Mouse (Mus musculus) liver, adult (tissue): Measurements from ENCODE around the gene Pomt1.

Experiments
- GATA4 ChIP-seq: IDR thresholded peaks from 2 replicates; pipeline ENCODE4 v1.6.1; 2014; ENCODE audit warnings: mild to moderate bottlenecking, low read length; ENCODE audit not compliant: insufficient replicate concordance

Gene Pomt1

GRCm38 (mm10) chr2:32248377-32249361, 12.3 kb downstream of the Pomt1 start:
- TF ChIP-seq GATA4, result no peak

GRCm38 (mm10) chr2:32251791-32252527, 15.6 kb downstream of the Pomt1 start:
- no peak for TF ChIP-seq GATA4

DNA sequence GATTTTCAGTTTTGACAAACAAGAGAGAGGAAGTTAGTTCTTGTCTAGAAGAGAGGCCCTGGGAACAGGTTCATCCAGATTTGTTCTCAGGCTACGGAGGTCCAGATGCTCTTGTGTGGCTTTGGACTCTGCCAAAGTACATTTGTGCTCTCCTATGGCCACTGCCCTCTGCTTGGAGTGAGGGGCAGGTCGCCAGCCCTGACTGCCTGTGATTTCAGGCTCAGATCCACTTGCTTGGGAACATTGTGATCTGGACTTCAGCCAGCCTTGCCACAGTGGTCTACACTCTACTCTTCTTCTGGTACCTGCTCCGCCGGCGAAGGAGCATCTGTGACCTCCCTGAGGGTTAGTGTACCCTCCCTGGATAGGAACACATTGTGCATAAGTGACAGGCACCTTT, 16.3 kb downstream of the Pomt1 start:
- no peak for TF ChIP-seq GATA4

DNA sequence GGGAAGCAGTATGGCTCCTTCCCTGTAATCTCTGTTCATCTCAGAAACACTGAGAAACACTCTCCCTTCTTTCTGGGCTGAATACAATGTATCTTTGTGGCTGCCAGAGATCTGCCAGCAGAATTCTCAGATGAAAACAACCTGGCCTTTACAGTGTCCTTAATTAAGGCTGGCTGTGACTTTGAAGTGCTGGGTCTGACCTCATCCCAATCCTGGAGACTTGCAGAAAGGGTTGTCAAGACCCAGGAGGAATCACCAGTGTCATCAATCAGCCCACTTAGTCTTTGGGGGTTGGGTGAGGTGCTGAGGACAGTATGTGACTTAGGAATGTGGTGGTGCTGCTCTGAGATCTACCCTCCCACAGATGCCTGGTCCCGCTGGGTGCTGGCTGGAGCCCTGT, 17.0 kb downstream of the Pomt1 start:
- TF ChIP-seq GATA4, result no peak

DNA sequence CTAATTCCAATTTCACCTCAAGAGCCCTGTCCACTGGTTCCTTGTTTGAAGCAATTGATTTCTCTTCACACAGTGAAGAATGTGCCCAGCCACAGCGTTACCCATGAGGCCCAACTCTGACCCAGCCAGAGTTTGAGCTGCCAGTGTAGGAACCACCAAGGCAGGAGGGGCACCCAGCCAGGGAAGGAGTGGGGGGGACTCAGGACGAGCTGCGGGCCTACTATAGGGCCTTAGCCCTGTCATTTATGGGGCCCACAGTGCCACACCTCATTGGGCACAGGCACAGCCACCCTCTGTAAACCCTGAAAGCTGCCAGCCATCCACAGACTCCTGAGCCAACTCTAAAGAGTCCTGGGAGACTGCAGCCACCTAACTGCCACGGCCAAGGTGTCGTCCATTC, 18.2 kb downstream of the Pomt1 start:
- no peak for TF ChIP-seq GATA4

GRCm38 (mm10) chr2:32256273-32256672, 19.9 kb downstream of the Pomt1 start:
- TF ChIP-seq GATA4, result no peak

- TF ChIP-seq GATA4, result no peak
Observed at GRCm38 (mm10) chr2:32258887-32259533, 22.6 kb downstream of the Pomt1 start.

DNA sequence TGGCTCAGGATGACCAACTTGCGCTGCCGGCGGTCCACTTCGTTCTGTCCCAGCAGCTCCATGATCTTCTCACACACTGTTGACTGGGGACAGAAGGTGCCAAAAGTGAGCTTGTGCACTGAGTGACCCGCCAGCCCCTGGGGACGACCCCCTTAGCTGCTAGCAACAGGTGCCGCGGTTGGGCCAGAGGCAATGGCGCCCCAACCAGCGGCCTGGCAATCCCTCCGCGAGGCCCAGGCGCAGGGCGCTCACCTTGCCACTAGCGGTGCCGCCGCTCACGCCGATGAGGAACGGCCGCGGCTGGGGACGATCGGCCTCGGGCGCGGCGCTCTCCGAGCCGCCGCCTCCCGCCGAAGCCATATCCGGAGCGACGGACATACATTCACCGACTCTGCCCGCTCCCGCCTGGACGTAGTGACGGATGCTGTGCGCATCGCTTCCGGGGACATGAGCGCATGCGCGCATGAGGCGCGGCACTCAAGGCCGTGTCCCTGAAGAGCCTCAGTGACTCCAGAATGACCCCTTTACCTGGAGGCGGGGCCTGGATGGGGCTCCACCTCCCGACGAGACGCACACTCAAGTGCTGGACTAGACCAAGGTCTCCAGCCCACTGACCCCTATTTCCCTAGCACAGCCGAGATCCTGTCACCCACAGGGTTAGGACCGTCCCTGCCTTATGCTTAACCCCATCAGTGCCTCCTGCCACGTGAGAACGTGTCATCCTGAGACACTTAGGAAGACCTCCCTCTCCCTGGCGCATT, 23.4 kb downstream of the Pomt1 start, which contains the start of gene Uck1:
TSS of gene Uck1 (minus strand) at position 503 of the 761 bp plus-strand sequence.
- no peak for TF ChIP-seq GATA4

- TF ChIP-seq GATA4, result no peak
Observed at GRCm38 (mm10) chr2:32260635-32261034, 24.2 kb downstream of the Pomt1 start.

DNA sequence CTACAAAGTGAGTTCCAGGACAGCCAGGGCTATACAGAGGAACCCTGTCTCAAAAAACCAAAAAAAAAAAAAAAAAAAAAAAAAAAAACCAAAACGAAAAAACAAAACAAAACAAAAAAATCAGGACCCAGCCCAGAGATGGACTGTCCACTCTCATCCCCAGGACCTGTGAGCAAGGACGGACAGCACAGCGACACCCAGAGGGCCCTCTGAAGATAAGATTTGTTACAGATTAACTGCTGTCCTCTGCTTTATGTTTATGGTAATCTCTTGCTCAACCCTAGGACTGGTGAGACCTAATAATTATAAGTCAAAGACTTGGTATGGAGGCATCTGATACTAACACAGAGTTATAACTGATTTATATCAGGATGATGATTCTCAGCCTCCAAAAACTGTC, 39.4 kb downstream of the Pomt1 start:
- no peak for TF ChIP-seq GATA4

- no peak for TF ChIP-seq GATA4
Observed at GRCm38 (mm10) chr2:32282289-32282688, 45.9 kb downstream of the Pomt1 start.

- no peak for TF ChIP-seq GATA4
Observed at GRCm38 (mm10) chr2:32282727-32283126, 46.3 kb downstream of the Pomt1 start.

- TF ChIP-seq GATA4, result no peak
Observed at GRCm38 (mm10) chr2:32283986-32284385, 47.6 kb downstream of the Pomt1 start.

DNA sequence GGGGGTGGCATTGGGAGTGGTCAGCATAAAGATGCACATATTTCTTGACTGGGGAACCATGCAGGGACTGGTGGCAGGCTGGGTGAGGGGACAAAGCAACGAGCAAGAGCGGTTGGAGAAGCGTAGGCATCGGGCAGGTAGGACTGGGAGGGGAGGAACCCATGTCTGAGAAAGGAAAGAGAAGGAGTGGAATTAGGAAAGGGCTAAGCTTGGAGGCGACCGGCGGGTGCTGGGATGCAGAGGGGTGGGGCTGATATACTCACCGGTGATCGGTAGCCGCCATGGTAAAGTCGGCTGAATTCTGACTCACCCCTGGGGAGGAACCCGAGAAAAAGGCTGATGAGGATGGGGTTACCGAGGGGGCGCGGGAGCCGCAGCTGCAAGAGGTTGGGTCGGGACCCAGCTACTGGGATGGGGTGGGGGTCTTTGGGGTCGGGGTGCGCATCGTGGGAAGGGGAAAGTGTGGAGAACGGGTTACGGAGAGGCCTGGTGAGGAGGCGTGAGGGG, 51.0 kb downstream of the Pomt1 start, which contains the start of gene Golga2:
TSS of gene Golga2 (plus strand) at position 51 of the 507 bp plus-strand sequence.
- TF ChIP-seq GATA4, result no peak
